Mouse (Mus musculus) heart, postnatal 4 days (tissue): Measurements from ENCODE around the gene Hbb-bh2. TPM values are rescaled to one million over a fixed set of nuclear protein-coding genes. Genes with fewer than 3 reads are reported as not detected.
"Not testable (repeated sequence)": the region's sequence is repeated elsewhere in the genome, so short reads cannot be mapped to it uniquely, and the experiment has no call there.

ENCODE experiments used
- DNase-seq: peaks from one replicate; pipeline ENCODE4 v3.0.0; 2021
- total RNA-seq, 2 experiments: library from RNA; stranded (reverse); gene quantifications; 2 replicates each; pipeline ENCODE4 v1.2.3; 2021

Gene Hbb-bh2
- total RNA-seq, 2 experiments from 2014 or later, result not detected

DNA sequence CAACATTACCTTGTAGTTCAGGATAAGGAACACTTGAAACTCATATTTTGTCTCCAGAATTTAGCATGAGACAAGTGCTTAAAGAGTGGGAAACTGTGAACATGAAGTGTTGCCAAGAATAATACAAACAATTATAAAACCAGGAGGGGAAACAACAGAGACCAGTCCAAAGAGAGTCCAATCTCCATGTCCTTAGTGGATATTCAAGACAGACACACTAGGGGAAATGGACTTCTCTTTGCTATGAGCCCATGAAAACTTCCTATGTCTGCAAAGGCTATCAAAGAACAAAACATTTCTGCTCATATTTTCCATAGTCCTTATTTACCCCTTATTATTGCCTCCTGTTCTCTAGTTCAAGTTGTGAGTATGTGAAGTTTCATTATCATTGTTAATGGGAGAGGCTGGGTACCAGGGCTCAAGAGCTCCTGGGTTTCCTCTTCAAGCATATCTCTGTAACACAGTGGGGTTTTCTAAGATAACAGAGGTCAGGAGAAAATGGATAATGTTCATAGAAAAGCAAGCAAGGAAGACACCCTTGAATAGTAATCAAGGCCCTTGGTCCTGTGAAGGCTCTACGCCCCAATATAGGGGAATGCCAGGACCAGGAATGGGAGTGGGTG lies 29.0 kb downstream of the Hbb-bh2 start:
- no peak for DNase-seq

DNA sequence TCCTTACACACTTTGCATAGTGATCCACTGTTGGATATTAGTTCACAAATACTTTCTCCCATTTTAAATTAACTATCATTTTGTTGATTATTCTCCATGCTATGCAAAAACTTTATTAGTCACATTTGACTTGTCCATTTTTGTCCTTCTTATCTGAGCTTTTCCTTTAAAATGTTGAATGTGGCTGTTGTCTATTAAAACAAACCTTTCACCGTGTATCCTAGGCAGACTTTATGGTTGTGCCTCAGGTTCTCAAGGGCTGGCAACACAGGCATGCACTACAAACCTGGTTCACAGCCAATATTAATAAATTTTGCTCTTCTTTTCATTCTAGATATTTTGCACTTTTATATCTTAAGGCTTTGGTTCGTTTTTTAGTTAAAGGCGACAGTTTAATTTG lies 29.6 kb downstream of the Hbb-bh2 start:
- DNase-seq, result no peak

GRCm38 (mm10) chr7:103810296-103810695 lies 30.0 kb downstream of the Hbb-bh2 start:
- DNase-seq, result no peak

DNA sequence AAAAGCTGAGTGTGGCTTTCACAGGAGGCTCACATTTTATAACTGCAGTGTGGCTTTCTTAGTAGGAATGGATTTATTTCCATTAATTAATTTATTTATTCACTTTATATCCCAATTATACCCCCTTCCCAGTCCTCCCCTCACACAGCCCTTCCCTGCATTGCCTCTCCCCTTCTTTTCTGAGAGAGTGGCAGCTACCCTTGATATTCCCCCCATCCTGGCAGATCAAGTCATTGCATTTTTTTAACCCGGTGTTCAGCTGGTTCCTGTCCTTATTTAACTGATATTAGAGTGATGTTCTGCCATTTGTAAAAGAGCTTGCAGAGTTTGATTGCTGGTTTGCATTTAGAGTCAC lies 30.5 kb downstream of the Hbb-bh2 start:
- DNase-seq, result no peak

GRCm38 (mm10) chr7:103808971-103809800 lies 31.1 kb downstream of the Hbb-bh2 start:
- DNase-seq, result no peak

GRCm38 (mm10) chr7:103808120-103808519 lies 32.2 kb downstream of the Hbb-bh2 start:
- DNase-seq, result not testable (repeated sequence)

DNA sequence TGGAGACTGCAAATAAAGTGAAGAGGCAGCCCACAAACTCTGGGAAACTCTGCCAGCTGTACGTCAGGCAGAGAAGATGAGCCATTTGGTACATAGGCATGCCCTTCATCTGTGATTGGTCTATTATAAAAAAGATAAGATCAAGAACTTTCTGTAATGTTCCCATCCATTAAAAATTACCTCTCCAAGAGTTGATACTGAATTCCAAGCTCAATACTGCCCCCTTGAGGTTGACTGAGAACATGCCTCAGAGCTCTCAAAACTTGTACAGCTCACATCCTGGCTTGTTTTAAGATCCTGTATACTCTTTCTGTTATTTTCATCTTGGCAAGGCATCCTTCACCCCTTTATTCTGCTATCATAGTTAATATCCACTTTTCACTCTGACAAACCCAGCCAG lies 33.5 kb downstream of the Hbb-bh2 start:
- peak; percentile 15 for DNase-seq

DNA sequence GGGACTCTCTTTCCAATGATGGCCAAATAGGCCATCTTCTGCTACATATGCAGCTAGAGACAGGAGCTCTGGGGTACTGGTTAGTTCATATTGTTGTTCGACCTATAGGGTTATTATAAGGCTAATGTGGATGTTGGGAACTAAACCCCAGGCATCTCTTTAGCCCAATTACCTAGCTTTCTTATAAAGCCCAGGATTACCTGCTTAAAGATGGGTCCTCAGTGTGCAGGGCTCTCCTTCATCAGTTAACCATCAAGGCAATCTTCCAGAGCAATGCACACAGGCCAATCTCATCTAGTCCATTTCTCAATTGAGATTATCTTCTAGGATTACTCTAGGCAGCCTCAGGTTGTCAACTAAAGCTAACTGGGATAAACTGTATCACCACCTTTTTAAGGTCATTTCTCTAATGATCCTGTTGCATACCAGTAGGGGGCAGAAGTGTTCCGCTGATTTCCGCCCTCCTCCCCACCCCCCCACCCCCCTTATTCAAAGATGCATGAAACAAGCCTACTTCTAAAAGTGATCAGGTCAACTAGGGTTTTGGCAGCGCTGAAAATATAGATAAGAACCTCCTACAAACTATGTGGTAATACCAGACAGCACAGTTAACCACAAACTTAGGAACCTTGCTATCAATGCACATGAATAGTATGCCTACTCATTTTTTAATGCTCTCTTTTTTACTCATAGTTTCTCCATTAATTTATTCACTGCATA lies 47.5 kb downstream of the Hbb-bh2 start:
- no peak for DNase-seq

- no peak for DNase-seq
Measured at GRCm38 (mm10) chr7:103791721-103792120, 48.6 kb downstream of the Hbb-bh2 start, which contains the start of gene Olfr67. Gene Olfr67 (minus strand): TSS chr7:103791821.

Other genes starting within 250 kb of the Hbb-bh2 start
- not detected for gene Olfr619, start 239.9 kb downstream of the Hbb-bh2 start, total RNA-seq
- gene Olfr620, start 228.0 kb downstream of the Hbb-bh2 start, total RNA-seq, result not detected
- not detected for gene Olfr622, start 197.8 kb downstream of the Hbb-bh2 start, total RNA-seq
- gene Olfr623, start 176.8 kb downstream of the Hbb-bh2 start, total RNA-seq, result not detected
- not detected for gene Olfr624, start 169.3 kb downstream of the Hbb-bh2 start, total RNA-seq
- not detected for gene Olfr625-ps1, start 157.8 kb downstream of the Hbb-bh2 start, total RNA-seq
- gene Olfr243, start 125.8 kb downstream of the Hbb-bh2 start, total RNA-seq, result not detected
- not detected for gene Olfr628, start 110.1 kb downstream of the Hbb-bh2 start, total RNA-seq
- not detected for gene Olfr629, start 95.6 kb downstream of the Hbb-bh2 start, total RNA-seq
- gene Olfr630, start 83.2 kb downstream of the Hbb-bh2 start, total RNA-seq, result not detected
- gene Olfr69, start 68.9 kb downstream of the Hbb-bh2 start, total RNA-seq, result not detected
- gene Olfr68, start 60.8 kb downstream of the Hbb-bh2 start, total RNA-seq, result not detected
- not detected for gene Olfr67, start 48.7 kb downstream of the Hbb-bh2 start, total RNA-seq
- 1,000 to 10,000 TPM in 1 of 2 experiments, 100 to 1,000 TPM in 1; 541 to 1,864 TPM for gene Hbb-bt, start 26.5 kb downstream of the Hbb-bh2 start, total RNA-seq
- over 10,000 TPM in 1 of 2 experiments, 1,000 to 10,000 TPM in 1; 4,494 to 12,962 TPM for gene Hbb-bs, start 12.4 kb downstream of the Hbb-bh2 start, total RNA-seq
- gene Hbb-bh1, start 2.6 kb upstream of the Hbb-bh2 start, total RNA-seq, result not detected
- under 1 TPM in 1 of 2 experiments, not detected in 1; 0.74 TPM for gene Hbb-y, start 12.7 kb upstream of the Hbb-bh2 start, total RNA-seq
- not detected for gene Olfr66, start 45.7 kb upstream of the Hbb-bh2 start, total RNA-seq
- not detected for gene Olfr64, start 54.0 kb upstream of the Hbb-bh2 start, total RNA-seq
- gene Olfr65, start 63.0 kb upstream of the Hbb-bh2 start, total RNA-seq, result not detected
- gene Olfr631, start 88.3 kb upstream of the Hbb-bh2 start, total RNA-seq, result not detected
- not detected for gene Olfr632, start 93.8 kb upstream of the Hbb-bh2 start, total RNA-seq
- gene Olfr633, start 103.9 kb upstream of the Hbb-bh2 start, total RNA-seq, result not detected
- gene Olfr635, start 130.6 kb upstream of the Hbb-bh2 start, total RNA-seq, result under 1 TPM in 1 of 2 experiments, not detected in 1; 0.05 TPM
- not detected for gene Olfr638, start 158.2 kb upstream of the Hbb-bh2 start, total RNA-seq
- gene Olfr639, start 176.8 kb upstream of the Hbb-bh2 start, total RNA-seq, result under 1 TPM in 1 of 2 experiments, not detected in 1; 0.05 TPM
- not detected for gene Olfr640, start 185.1 kb upstream of the Hbb-bh2 start, total RNA-seq
- not detected for gene Olfr641, start 194.9 kb upstream of the Hbb-bh2 start, total RNA-seq
- gene Olfr642, start 212.1 kb upstream of the Hbb-bh2 start, total RNA-seq, result not detected
- gene 4930516K23Rik, start 220.9 kb upstream of the Hbb-bh2 start, total RNA-seq, result not detected
- gene Olfr644, start 231.3 kb upstream of the Hbb-bh2 start, total RNA-seq, result not detected
- gene Olfr645, start 244.9 kb upstream of the Hbb-bh2 start, total RNA-seq, result not detected